ENCODE assay signal across 12 mouse cellular contexts in genomic region chr11:50646148-50646547, GRCm38 (mm10). TPM values are rescaled to one million over a fixed set of nuclear protein-coding genes. Genes with fewer than 3 reads are reported as not detected.
DNase-seq lines count a peak whose midpoint lies in the region; ATAC-seq lines count a peak whose summit lies in the region.
"Had no signal": no experiment of that assay in that cellular context is flagged by ENCODE, and none has a peak within 500 bp of the region (broad histone marks: within the 10 kb centered on the region; RNA-seq: fewer than 3 reads in every experiment).

No protein-coding gene starts in this region.

- no peak for ATAC-seq in forebrain, embryonic 14.5 days
- no peak for ATAC-seq in forebrain, embryonic 13.5 days
- ATAC-seq in lung, embryonic 16.5 days (ENCODE audit: low read depth), result peak; percentile 88
- ATAC-seq in stomach, embryonic 16.5 days (ENCODE audit: insufficient read depth, low FRiP score), result peak; percentile 93
- ATAC-seq: inflammation-experienced regulatory T-cells, adult 6 months; liver, embryonic 12.5 days had no signal

- DNase-seq in forebrain, embryonic 14.5 days (ENCODE audit: low spot score), result peak; percentile 31
- no peak for DNase-seq in lung, postnatal 25 days (ENCODE audit: low spot score)
- peak; percentile 77 to 78 for DNase-seq in heart, postnatal 14 days
- DNase-seq in midbrain, embryonic 10.5 days (ENCODE audit: low spot score), result no peak
- DNase-seq in cerebellum, postnatal 14 days, result no peak
- DNase-seq: cerebellum, adult 18-20 months had no signal

- no peak overlapping the region for H3K27ac ChIP-seq in forebrain, embryonic 14.5 days (ENCODE audit: low read depth, low read length)
- no peak overlapping the region for H3K27ac ChIP-seq in forebrain, embryonic 13.5 days
- peak overlapping the region; percentile 72 for H3K27ac ChIP-seq in lung, embryonic 16.5 days (ENCODE audit: low read length)
- peak overlapping the region; percentile 64 for H3K27ac ChIP-seq in stomach, embryonic 16.5 days (ENCODE audit: low read length)
- H3K27ac ChIP-seq in midbrain, embryonic 10.5 days (replicated peaks), result no peak overlapping the region
- H3K27ac ChIP-seq: forebrain, embryonic 10.5 days; liver, embryonic 12.5 days had no signal

- H3K27me3 ChIP-seq in forebrain, embryonic 14.5 days (replicated peaks; ENCODE audit: control insufficient read depth, insufficient read depth, low read length), result no peaks in the 10 kb centered on the region
- no peaks in the 10 kb centered on the region for H3K27me3 ChIP-seq in forebrain, embryonic 13.5 days
- no peaks in the 10 kb centered on the region for H3K27me3 ChIP-seq in lung, embryonic 16.5 days (ENCODE audit: control insufficient read depth, insufficient read depth, low read depth, low read length)
- H3K27me3 ChIP-seq in stomach, embryonic 16.5 days (ENCODE audit: control insufficient read depth, insufficient read depth, low read length), result no peaks in the 10 kb centered on the region
- H3K27me3 ChIP-seq in midbrain, embryonic 10.5 days (ENCODE audit: low read depth, poor library complexity, severe bottlenecking), result no peaks in the 10 kb centered on the region
- H3K27me3 ChIP-seq: liver, embryonic 12.5 days had no signal

- H3K9ac ChIP-seq in forebrain, embryonic 14.5 days (ENCODE audit: low read length), result no peak overlapping the region
- no peak overlapping the region for H3K9ac ChIP-seq in forebrain, embryonic 13.5 days
- no peak overlapping the region for H3K9ac ChIP-seq in lung, embryonic 16.5 days (ENCODE audit: low read length)
- no peak overlapping the region; the same call in 1 of the 2 replicates for H3K9ac ChIP-seq in stomach, embryonic 16.5 days (ENCODE audit: low read length)
- H3K9ac ChIP-seq: liver, embryonic 12.5 days had no signal

- no peaks in the 10 kb centered on the region for H3K9me3 ChIP-seq in forebrain, embryonic 14.5 days (replicated peaks; ENCODE audit: control insufficient read depth, low read length)
- H3K9me3 ChIP-seq in forebrain, embryonic 13.5 days (replicated peaks), result peaks cover 7% of the 10 kb centered on the region; the same call in 1 of the 2 replicates
- H3K9me3 ChIP-seq in lung, embryonic 16.5 days (ENCODE audit: control insufficient read depth, low read length), result no peaks in the 10 kb centered on the region
- no peaks in the 10 kb centered on the region; the same call in 1 of the 2 replicates for H3K9me3 ChIP-seq in stomach, embryonic 16.5 days (replicated peaks; ENCODE audit: control insufficient read depth, low read length)
- peaks cover 15% of the 10 kb centered on the region for H3K9me3 ChIP-seq in midbrain, embryonic 10.5 days (replicated peaks)
- H3K9me3 ChIP-seq: forebrain, embryonic 10.5 days; liver, embryonic 12.5 days had no signal

- 57% methylated on average over 4 of the region's 4 CpGs for WGBS in forebrain, embryonic 14.5 days
- WGBS in forebrain, embryonic 13.5 days, result 64% methylated on average over 4 of the region's 4 CpGs
- 26% methylated on average over 4 of the region's 4 CpGs for WGBS in lung, embryonic 16.5 days
- WGBS in stomach, embryonic 16.5 days, result 37% methylated on average over 4 of the region's 4 CpGs
- WGBS in midbrain, embryonic 10.5 days, result 90% methylated on average over 4 of the region's 4 CpGs

- no peaks in the 10 kb centered on the region for H3K36me3 ChIP-seq in forebrain, embryonic 14.5 days (ENCODE audit: control insufficient read depth, insufficient read depth, low read length)
- no peaks in the 10 kb centered on the region for H3K36me3 ChIP-seq in forebrain, embryonic 13.5 days (ENCODE audit: poor library complexity, severe bottlenecking)
- no peaks in the 10 kb centered on the region for H3K36me3 ChIP-seq in lung, embryonic 16.5 days (ENCODE audit: control insufficient read depth, insufficient read depth, low read length)
- H3K36me3 ChIP-seq in stomach, embryonic 16.5 days (ENCODE audit: control insufficient read depth, insufficient read depth, low read length), result no peaks in the 10 kb centered on the region
- no peaks in the 10 kb centered on the region for H3K36me3 ChIP-seq in midbrain, embryonic 10.5 days
- H3K36me3 ChIP-seq: forebrain, embryonic 10.5 days; liver, embryonic 12.5 days had no signal

- intact Hi-C loops in heart, postnatal 14 days (cut with DNase I), result no loop called here

- no peak overlapping the region for H3K4me3 ChIP-seq in forebrain, embryonic 14.5 days (ENCODE audit: low read depth, low read length)
- H3K4me3 ChIP-seq in forebrain, embryonic 13.5 days, result no peak overlapping the region
- H3K4me3 ChIP-seq in lung, embryonic 16.5 days (ENCODE audit: low read length), result no peak overlapping the region
- no peak overlapping the region for H3K4me3 ChIP-seq in stomach, embryonic 16.5 days (replicated peaks; ENCODE audit: low read length)
- no peak overlapping the region for H3K4me3 ChIP-seq in midbrain, embryonic 10.5 days
- H3K4me3 ChIP-seq: forebrain, embryonic 10.5 days; liver, embryonic 12.5 days had no signal

- H3K4me1 ChIP-seq in forebrain, embryonic 14.5 days (ENCODE audit: control insufficient read depth, insufficient read depth, low read length), result no peaks in the 10 kb centered on the region
- H3K4me1 ChIP-seq in forebrain, embryonic 13.5 days, result no peaks in the 10 kb centered on the region
- H3K4me1 ChIP-seq in lung, embryonic 16.5 days (replicated peaks; ENCODE audit: control insufficient read depth, insufficient read depth, low read length), result peaks cover 11% of the 10 kb centered on the region
- H3K4me1 ChIP-seq in stomach, embryonic 16.5 days (ENCODE audit: control insufficient read depth, insufficient read depth, low read length), result peaks cover 12% of the 10 kb centered on the region
- no peaks in the 10 kb centered on the region for H3K4me1 ChIP-seq in midbrain, embryonic 10.5 days
- H3K4me1 ChIP-seq: forebrain, embryonic 10.5 days; liver, embryonic 12.5 days had no signal

- H3K4me2 ChIP-seq in forebrain, embryonic 14.5 days (ENCODE audit: low read length), result no peak overlapping the region
- H3K4me2 ChIP-seq in forebrain, embryonic 13.5 days, result no peak overlapping the region
- H3K4me2 ChIP-seq in lung, embryonic 16.5 days (ENCODE audit: low read depth, low read length), result no peak overlapping the region
- no peak overlapping the region for H3K4me2 ChIP-seq in stomach, embryonic 16.5 days (ENCODE audit: low read depth, low read length)
- H3K4me2 ChIP-seq: liver, embryonic 12.5 days had no signal

RNA-seq across cellular contexts. Expression of gene Adamts2, which starts 44.3 kb away (rescaled TPM):
- 0.69 and 2.1 TPM in 2 replicates for polyA plus RNA-seq in forebrain, embryonic 14.5 days (2014; fragmentation: Nextera tagmentation; extraction: Ambion mirVana)
- polyA plus RNA-seq in forebrain, embryonic 13.5 days (2015; fragmentation: Nextera tagmentation; extraction: Ambion mirVana), result 0.65 and 0.96 TPM in 2 replicates
- polyA plus RNA-seq in lung, embryonic 16.5 days (2015; fragmentation: Nextera tagmentation; extraction: Ambion mirVana), result 14.0 and 16.3 TPM in 2 replicates
- 10 to 100 TPM; 26.4 to 30.9 TPM for total RNA-seq in heart, postnatal 14 days (2021)
- 13.3 and 14.2 TPM in 2 replicates for polyA plus RNA-seq in stomach, embryonic 16.5 days (2015; fragmentation: Nextera tagmentation; extraction: Ambion mirVana)
- 0.41 and 1.0 TPM in 2 replicates for polyA plus RNA-seq in midbrain, embryonic 10.5 days (2016; fragmentation: Nextera tagmentation; extraction: Ambion mirVana)
- polyA plus RNA-seq: inflammation-experienced regulatory T-cells, adult 6 months had no signal

Comparison
In these comparisons a context has a peak if more than half of its experiments do, and no peak if none do; other contexts are left out.
1. ATAC-seq: peak in lung, embryonic 16.5 days (single experiment) and stomach, embryonic 16.5 days (single experiment); none in forebrain, embryonic 14.5 days (single experiment) and forebrain, embryonic 13.5 days (single experiment).
2. DNase-seq: peak in forebrain, embryonic 14.5 days (single experiment) and heart, postnatal 14 days (2 of 2); none in lung, postnatal 25 days (single experiment), midbrain, embryonic 10.5 days (single experiment) and cerebellum, postnatal 14 days (0 of 2).
3. H3K27ac ChIP-seq: peak in lung, embryonic 16.5 days (single experiment) and stomach, embryonic 16.5 days (single experiment); none in forebrain, embryonic 14.5 days (single experiment), forebrain, embryonic 13.5 days (single experiment) and midbrain, embryonic 10.5 days (single experiment).